Mouse (Mus musculus): ENCODE data around the gene Olfml1. TPM values are rescaled to one million over a fixed set of nuclear protein-coding genes. Genes with fewer than 3 reads are reported as not detected.

Gene Olfml1
- polyA plus RNA-seq, 1 experiment from 2014 or later: 1.2 TPM

DNA sequence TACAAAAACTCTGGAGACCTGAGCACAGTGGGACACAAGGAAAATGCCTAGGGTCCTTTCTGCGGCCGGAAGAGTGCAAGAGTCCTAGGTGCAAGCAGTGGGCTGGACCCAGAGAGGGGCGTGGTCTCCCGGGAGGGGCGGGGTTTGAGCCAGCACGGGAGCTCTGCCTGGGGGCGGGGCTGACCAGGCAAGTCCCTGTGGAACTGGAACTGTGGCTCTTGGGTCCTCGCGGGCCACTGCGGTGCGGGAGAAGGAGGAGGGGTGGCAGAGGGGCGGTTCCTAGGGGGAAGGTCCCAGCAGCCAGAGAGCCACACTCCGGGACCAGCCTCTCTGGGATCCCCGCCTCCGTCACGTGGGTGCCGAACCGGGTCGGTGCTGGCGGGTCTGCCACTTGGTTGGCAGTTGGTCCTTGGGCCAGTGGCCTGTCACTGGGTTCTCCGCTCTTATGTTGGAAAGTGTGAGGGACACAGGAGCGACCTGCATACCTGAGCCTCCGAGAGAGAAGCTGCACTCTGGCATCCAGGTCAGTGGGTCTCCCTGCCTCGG lies 27.7 kb downstream of the Olfml1 start, which contains the start of gene Ppfibp2:
Gene Ppfibp2 (plus strand): TSS at position 351 of the 546 bp plus-strand sequence.
- Histone ChIP-seq H3K4me2 (peak within 1 kb of the TSS; percentile 72), H3K4me1 (replicated peaks) (peaks cover 17% of the 10 kb centered on the region), H3K9me3 (replicated peaks) (no peaks in the 10 kb centered on the region), H3K4me3 (replicated peaks) (peak within 1 kb of the TSS; percentile 58), H3K9ac (peak within 1 kb of the TSS; percentile 27; the same call in 1 of the 2 replicates), H3K27ac (replicated peaks) (peak within 1 kb of the TSS; percentile 68), H3K27me3 (no peaks in the 10 kb centered on the region; the same call in 1 of the 2 replicates), H3K36me3 (replicated peaks) (no peaks in the 10 kb centered on the region)
- 1% methylated on average over 24 of the region's 24 CpGs for WGBS (ENCODE audit: insufficient replicate concordance)
- ATAC-seq (ENCODE audit: insufficient read depth): peak; percentile 87

DNA sequence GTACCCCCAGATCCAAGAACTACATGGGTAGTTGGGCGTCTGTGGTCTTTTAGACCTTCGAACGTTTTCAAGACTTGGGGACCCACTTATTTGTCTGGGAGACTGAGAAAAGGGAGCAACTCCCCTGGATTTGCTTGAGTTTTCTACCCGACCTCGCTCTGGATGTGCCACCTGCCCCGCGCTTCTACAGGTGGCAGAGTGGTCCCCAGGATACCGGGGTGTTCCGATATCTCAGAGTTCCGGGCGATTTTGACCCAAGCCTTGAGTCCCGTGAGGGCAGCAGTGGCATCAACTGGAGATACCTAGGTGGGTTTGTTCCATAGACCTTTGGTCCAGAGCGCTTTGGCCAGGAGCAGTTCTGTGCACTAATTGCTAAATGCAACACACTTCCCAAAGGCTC lies 28.2 kb downstream of the Olfml1 start:
- ATAC-seq (ENCODE audit: insufficient read depth): no peak
- Histone ChIP-seq H3K4me1 (replicated peaks) (peaks cover 17% of the 10 kb centered on the region), H3K36me3 (replicated peaks) (no peaks in the 10 kb centered on the region), H3K27ac (replicated peaks) (peak overlapping the region; percentile 4; the same call in 1 of the 2 replicates), H3K9me3 (replicated peaks) (no peaks in the 10 kb centered on the region), H3K9ac (peak overlapping the region; percentile 27; the same call in 1 of the 2 replicates), H3K4me3 (replicated peaks) (peak overlapping the region; percentile 58), H3K4me2 (peak overlapping the region; percentile 72), H3K27me3 (no peaks in the 10 kb centered on the region; the same call in 1 of the 2 replicates)
- WGBS (ENCODE audit: insufficient replicate concordance): 14% methylated on average over 13 of the region's 13 CpGs

DNA sequence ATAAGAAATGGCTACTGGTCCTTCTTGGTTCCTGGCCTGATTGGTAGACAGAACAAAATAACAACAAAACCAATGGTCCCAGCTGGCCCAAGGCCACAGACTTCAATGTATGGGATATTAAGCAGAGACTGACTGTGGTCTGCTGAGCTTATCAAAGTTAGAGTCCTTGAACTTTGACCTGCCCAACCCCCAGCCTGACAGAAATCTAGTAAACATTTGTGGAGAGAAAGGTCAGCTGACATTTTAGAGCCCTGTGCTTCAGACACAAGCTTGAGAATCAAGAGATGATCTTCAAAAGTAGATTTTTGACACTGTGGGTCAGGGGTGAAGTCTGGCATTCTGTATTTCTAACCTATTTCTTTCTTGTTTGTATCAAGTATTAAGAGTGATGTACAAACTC lies 29.5 kb downstream of the Olfml1 start:
- ATAC-seq (ENCODE audit: insufficient read depth): no peak
- Histone ChIP-seq H3K9ac (no peak overlapping the region), H3K4me2 (peak overlapping the region; percentile 30; the same call in 1 of the 2 replicates), H3K36me3 (replicated peaks) (no peaks in the 10 kb centered on the region), H3K9me3 (replicated peaks) (no peaks in the 10 kb centered on the region), H3K4me1 (replicated peaks) (peaks cover 17% of the 10 kb centered on the region), H3K27me3 (no peaks in the 10 kb centered on the region; the same call in 1 of the 2 replicates), H3K4me3 (replicated peaks) (no peak overlapping the region), H3K27ac (replicated peaks) (no peak overlapping the region)

DNA sequence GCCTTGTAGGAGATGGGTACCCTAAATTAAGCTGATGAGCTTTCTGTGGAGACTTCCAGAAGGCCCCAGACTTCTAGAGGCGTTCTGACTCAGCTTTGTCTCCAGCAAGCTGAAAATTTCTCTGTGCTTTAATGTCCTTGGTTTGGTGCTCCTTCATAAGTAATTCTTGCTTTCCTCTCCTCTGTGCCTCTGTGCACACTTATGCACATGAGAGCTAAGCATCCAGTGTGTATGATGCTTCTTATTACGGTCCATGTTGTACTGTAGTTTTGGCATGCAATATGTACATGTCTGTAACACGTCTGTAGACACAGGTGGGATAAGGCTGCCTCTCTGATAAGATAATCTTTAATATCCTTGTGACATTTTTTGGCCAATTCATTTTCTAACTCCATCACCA lies 30.7 kb downstream of the Olfml1 start:
- H3K27me3 ChIP-seq: no peaks in the 10 kb centered on the region; the same call in 1 of the 2 replicates

DNA sequence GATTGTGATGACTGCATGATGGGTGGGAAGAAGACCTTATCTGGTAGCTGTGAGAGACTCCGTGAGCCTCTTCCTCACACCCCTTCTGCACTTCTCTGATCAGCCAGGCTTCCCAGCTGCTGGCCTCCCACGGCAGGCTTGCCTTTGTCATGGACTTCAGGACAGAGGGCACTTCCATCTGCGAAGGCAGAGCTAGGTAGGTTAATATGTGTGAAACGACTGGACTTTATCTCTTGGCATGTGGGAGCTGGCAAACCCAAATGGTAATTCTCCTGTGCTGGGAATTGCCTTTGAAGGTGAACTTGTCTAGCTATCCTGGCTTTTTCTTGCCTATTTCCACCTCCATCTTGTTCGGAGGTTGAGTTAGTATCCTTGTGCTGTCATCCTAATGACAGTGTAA lies 33.4 kb downstream of the Olfml1 start:
- H3K4me2 ChIP-seq: no peak overlapping the region
- no peak for ATAC-seq (ENCODE audit: insufficient read depth)
- H3K27me3 ChIP-seq: no peaks in the 10 kb centered on the region; the same call in 1 of the 2 replicates
- H3K9ac ChIP-seq: no peak overlapping the region
- 44% methylated on average over 5 of the region's 5 CpGs for WGBS (ENCODE audit: insufficient replicate concordance)
- H3K4me1 ChIP-seq (replicated peaks): 0 out of 2 replicates have a peak, but pooled peaks cover 3% of the 10 kb centered on the region
- H3K4me3 ChIP-seq (replicated peaks): no peak overlapping the region
- no peaks in the 10 kb centered on the region for H3K9me3 ChIP-seq (replicated peaks)
- no peaks in the 10 kb centered on the region for H3K36me3 ChIP-seq (replicated peaks)
- no peak overlapping the region for H3K27ac ChIP-seq (replicated peaks)

More for the DNA sequence above, 30.7 kb downstream of the Olfml1 start:
- no peak for ATAC-seq (ENCODE audit: insufficient read depth)
- 56% methylated on average over 3 of the region's 3 CpGs for WGBS (ENCODE audit: insufficient replicate concordance)
- Histone ChIP-seq H3K9ac (no peak overlapping the region), H3K27ac (replicated peaks) (no peak overlapping the region), H3K4me2 (no peak overlapping the region), H3K4me1 (replicated peaks) (peaks cover 17% of the 10 kb centered on the region), H3K4me3 (replicated peaks) (no peak overlapping the region), H3K36me3 (replicated peaks) (no peaks in the 10 kb centered on the region), H3K9me3 (replicated peaks) (no peaks in the 10 kb centered on the region)

DNA sequence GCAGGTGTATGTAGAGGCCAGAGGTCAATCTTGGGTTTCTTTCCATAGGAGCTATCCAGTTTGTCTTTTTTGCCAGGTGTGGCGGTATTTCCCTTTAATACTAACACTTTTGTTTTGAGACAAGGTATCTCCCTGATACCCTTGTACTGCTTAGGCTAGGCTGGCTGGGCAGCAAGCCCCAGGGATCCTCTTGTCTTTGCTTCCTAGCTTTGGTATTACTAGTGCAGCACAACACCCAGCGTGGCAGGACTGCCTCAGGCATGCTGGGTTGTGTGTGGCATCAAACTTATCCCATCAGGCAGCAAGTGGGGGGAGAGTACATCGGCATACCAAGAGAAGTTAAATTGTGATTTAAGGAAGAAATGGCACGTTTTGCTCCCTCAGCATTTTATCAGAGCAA lies 35.3 kb downstream of the Olfml1 start:
- no peak overlapping the region for H3K9ac ChIP-seq
- no peak overlapping the region for H3K27ac ChIP-seq (replicated peaks)
- WGBS (ENCODE audit: insufficient replicate concordance): 55% methylated on average over 4 of the region's 4 CpGs
- no peaks in the 10 kb centered on the region for H3K9me3 ChIP-seq (replicated peaks)
- H3K4me2 ChIP-seq: no peak overlapping the region
- ATAC-seq (ENCODE audit: insufficient read depth): no peak
- H3K36me3 ChIP-seq (replicated peaks): no peaks in the 10 kb centered on the region
- H3K4me3 ChIP-seq (replicated peaks): no peak overlapping the region
- no peaks in the 10 kb centered on the region for H3K27me3 ChIP-seq
- H3K4me1 ChIP-seq (replicated peaks): no peaks in the 10 kb centered on the region

DNA sequence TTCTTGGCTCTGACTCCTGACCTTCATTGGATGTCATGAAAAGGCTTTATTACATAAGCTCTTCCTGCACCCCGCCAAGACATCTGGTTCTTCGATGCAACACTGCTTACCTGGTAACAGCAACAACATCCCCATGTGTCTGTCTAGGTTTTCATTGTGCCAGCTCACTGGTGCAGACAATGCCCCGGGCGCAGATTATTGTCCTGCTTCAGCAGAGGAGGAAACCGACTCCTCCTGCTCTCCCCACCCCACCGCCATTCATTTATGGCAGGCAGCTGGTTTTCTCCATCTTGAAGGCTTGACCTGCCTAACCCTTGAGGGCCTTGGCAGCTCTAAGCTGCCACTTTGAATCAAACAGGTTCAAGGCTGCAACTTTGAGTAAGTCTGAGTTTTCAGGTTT lies 35.7 kb downstream of the Olfml1 start:
- no peak overlapping the region for H3K4me3 ChIP-seq (replicated peaks)
- no peak for ATAC-seq (ENCODE audit: insufficient read depth)
- H3K27me3 ChIP-seq: no peaks in the 10 kb centered on the region
- WGBS (ENCODE audit: insufficient replicate concordance): 69% methylated on average over 6 of the region's 6 CpGs
- no peak overlapping the region for H3K9ac ChIP-seq
- H3K4me2 ChIP-seq: no peak overlapping the region
- no peak overlapping the region for H3K27ac ChIP-seq (replicated peaks)
- H3K4me1 ChIP-seq (replicated peaks): no peaks in the 10 kb centered on the region
- no peaks in the 10 kb centered on the region for H3K9me3 ChIP-seq (replicated peaks)
- H3K36me3 ChIP-seq (replicated peaks): no peaks in the 10 kb centered on the region

DNA sequence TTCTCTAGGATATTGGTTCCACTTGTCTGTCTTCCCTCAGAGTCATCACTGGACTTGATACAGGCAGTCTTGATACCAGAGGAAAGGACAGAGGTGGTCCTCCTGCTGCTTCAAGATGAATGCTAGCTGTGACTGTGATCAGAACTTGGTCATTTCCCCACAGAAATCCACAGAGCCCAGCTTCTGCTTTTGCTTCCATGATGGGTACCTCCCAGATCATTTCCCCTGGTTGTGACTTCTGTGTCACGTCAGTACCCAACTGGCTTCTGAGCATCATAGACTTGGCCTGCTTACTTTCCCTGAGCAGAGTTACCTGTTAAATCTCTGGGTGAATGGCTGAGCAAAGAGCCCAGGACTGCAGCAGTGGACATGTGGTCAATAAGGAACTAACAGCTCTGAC lies 40.5 kb downstream of the Olfml1 start:
- H3K4me2 ChIP-seq: no peak overlapping the region
- 45% methylated on average over 1 of the region's 1 CpGs for WGBS (ENCODE audit: insufficient replicate concordance)

DNA sequence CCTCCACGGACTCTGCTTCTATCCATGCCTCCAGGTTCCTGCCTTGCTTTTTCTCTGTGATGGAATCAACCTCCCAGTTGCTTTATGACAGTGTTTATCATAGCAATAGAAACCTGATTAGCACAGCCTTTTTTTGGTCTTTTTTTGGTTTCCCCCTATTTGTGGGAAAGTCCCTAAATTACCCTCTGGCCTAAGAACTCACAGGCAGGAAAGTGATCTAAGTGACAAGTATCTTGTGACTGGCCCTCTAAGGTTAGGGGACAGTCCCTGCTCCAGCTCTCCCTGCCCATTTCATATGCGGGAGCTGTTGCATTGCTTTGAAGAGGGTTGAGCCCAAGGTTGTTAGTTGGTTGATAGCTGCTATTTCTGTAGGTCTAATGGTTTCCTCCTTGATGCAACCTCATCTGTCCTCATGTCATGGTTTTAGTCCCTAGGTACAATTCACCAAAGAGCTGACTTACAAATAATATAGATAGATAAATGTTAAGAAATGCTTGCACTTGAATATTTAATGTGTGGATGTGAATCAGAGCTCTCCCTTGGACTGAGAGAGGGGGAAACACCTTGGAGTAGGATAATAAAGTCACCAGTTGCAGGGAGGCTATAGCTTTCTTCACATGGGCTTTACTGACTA lies 42.5 kb downstream of the Olfml1 start:
- H3K27me3 ChIP-seq: no peaks in the 10 kb centered on the region
- no peaks in the 10 kb centered on the region for H3K9me3 ChIP-seq (replicated peaks)
- no peak overlapping the region for H3K9ac ChIP-seq
- no peak overlapping the region for H3K27ac ChIP-seq (replicated peaks)
- 61% methylated on average over 2 of the region's 2 CpGs for WGBS (ENCODE audit: insufficient replicate concordance)
- H3K4me3 ChIP-seq (replicated peaks): no peak overlapping the region
- H3K36me3 ChIP-seq (replicated peaks): no peaks in the 10 kb centered on the region
- no peak for ATAC-seq (ENCODE audit: insufficient read depth)
- no peak overlapping the region for H3K4me2 ChIP-seq
- H3K4me1 ChIP-seq (replicated peaks): no peaks in the 10 kb centered on the region

More for the DNA sequence above, 40.5 kb downstream of the Olfml1 start:
- ATAC-seq (ENCODE audit: insufficient read depth): no peak
- H3K36me3 ChIP-seq (replicated peaks): no peaks in the 10 kb centered on the region
- H3K27ac ChIP-seq (replicated peaks): no peak overlapping the region
- H3K9me3 ChIP-seq (replicated peaks): no peaks in the 10 kb centered on the region
- H3K27me3 ChIP-seq: no peaks in the 10 kb centered on the region
- no peaks in the 10 kb centered on the region for H3K4me1 ChIP-seq (replicated peaks)
- no peak overlapping the region for H3K9ac ChIP-seq
- no peak overlapping the region for H3K4me3 ChIP-seq (replicated peaks)

DNA sequence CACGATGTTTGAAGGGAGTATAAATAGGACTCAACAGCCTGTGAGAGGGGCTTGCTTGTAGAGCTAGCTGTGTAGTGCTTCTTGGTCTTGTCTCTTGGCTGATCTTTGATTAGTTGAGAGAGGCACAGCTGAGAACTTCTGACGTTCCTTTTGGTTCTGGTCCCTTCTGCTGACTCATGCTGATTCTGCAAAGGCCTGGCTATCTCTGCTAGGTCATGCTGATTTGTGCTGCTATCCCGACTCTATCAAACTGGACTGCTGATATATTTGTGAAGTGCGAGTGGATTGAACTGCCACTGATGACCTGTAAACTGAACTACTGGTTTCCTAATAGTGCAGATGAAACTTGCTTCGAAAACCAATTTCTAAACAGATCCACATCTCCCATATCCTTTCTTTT lies 43.6 kb downstream of the Olfml1 start:
- Histone ChIP-seq H3K36me3 (replicated peaks) (no peaks in the 10 kb centered on the region), H3K4me3 (replicated peaks) (no peak overlapping the region), H3K9ac (no peak overlapping the region), H3K4me2 (no peak overlapping the region), H3K9me3 (replicated peaks) (no peaks in the 10 kb centered on the region), H3K4me1 (replicated peaks) (no peaks in the 10 kb centered on the region), H3K27ac (replicated peaks) (no peak overlapping the region), H3K27me3 (no peaks in the 10 kb centered on the region)
- ATAC-seq (ENCODE audit: insufficient read depth): no peak
- WGBS (ENCODE audit: insufficient replicate concordance): 34% methylated on average over 5 of the region's 5 CpGs

DNA sequence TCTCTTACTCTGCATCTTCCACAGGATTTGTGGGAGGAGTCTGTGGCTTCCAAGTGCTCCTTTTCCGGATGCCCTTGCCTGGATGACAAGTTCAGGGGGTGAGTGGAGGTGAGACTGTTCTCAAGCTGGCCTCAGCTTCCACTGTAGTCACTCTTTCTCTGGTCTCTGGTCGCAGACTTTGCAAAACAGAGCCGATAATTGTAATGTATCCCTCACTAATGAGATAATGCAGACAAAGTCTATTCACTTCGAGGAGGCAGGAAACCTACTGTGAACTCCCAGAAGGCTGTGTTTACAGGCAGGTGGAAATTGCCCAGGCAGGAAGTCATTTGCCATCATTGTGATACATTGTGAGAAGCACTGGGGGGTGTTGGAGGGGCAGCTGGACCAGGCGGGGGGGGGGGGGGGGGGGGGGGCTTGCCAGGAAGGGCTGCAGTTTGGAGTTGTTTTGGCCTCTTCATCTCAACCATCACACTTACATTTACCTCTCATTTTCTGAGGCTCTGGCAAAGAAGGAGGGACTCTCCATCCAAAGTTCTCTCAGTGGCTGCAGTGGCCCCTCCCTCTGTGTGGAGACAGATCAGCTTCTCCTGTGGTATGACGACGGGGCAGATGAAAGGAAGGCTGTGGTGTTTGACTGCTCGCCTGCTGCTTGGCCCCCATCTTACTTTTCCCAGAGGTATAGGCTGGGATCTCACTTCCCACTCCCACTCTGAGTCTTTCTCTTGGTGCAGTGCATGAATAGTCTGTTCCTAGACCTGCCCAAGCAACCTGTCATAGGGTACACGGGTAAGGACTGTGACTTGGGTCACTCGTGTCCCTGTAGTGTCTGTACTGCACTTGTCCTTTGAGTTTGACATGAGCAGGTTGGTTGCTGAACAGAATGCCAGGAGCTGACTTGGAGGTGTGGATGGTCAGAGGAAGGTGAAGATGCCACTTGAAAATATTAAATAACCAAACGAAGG lies 51.1 kb downstream of the Olfml1 start:
- Histone ChIP-seq H3K36me3 (replicated peaks) (no peaks in the 10 kb centered on the region), H3K4me3 (replicated peaks) (no peak overlapping the region), H3K9me3 (replicated peaks) (no peaks in the 10 kb centered on the region), H3K9ac (no peak overlapping the region), H3K4me2 (no peak overlapping the region), H3K27ac (replicated peaks) (no peak overlapping the region), H3K27me3 (no peaks in the 10 kb centered on the region), H3K4me1 (replicated peaks) (no peaks in the 10 kb centered on the region)
- ATAC-seq (ENCODE audit: insufficient read depth): no peak
- WGBS (ENCODE audit: insufficient replicate concordance): 24% methylated on average over 11 of the region's 11 CpGs
